Mouse (Mus musculus) spleen, adult 2 months (tissue): ENCODE measurements at regions not wholly inside any gene's neighbourhood (a gene's known extent, or its start where the extent isn't known, plus 50 kb on each side); places are given as distances from the start of the nearest gene placed in this dataset.

Experiments
- CTCF ChIP-seq: fragments of 200-500 bp; IDR thresholded peaks from 2 replicates; pipeline ENCODE4 v1.5.1; 2011; ENCODE audit warnings: mild to moderate bottlenecking, inconsistent platforms; ENCODE audit not compliant: insufficient read depth, insufficient read length, insufficient replicate concordance; ENCODE audit errors: extremely low read depth
- POLR2A ChIP-seq: fragments of 200-500 bp; IDR thresholded peaks from 2 replicates; pipeline ENCODE4 v1.6.1; 2011; ENCODE audit warnings: low read depth, low read length, inconsistent platforms

GRCm38 (mm10) chr19:15299474-15299873 lies 647.7 kb downstream of the Psat1 start:
- TF ChIP-seq CTCF, result no peak
- TF ChIP-seq POLR2A, result no peak
